Mouse (Mus musculus): ENCODE data around the gene Sp140. TPM values are rescaled to one million over a fixed set of nuclear protein-coding genes. Genes with fewer than 3 reads are reported as not detected.

The Sp140 gene
- polyA plus RNA-seq, 1 experiment from 2014 or later = 1.4 TPM

- ATAC-seq = no peak
- Histone ChIP-seq H3K4me3 (ENCODE audit: low read length) (no peak overlapping the region), H3K4me1 (ENCODE audit: control insufficient read depth, insufficient read depth, low read length) (no peaks in the 10 kb centered on the region), H3K4me2 (ENCODE audit: low read depth, low read length) (no peak overlapping the region), H3K27ac (ENCODE audit: low read length) (no peak overlapping the region), H3K27me3 (replicated peaks; ENCODE audit: control insufficient read depth, insufficient read depth, low read length) (no peaks in the 10 kb centered on the region), H3K9me3 (ENCODE audit: control insufficient read depth, low read length) (no peaks in the 10 kb centered on the region), H3K36me3 (ENCODE audit: control insufficient read depth, insufficient read depth, low read length) (no peaks in the 10 kb centered on the region), H3K9ac (ENCODE audit: low read depth, low read length) (no peak overlapping the region)
- 64% methylated on average over 5 of the region's 5 CpGs for WGBS
Observed at GRCm38 (mm10) chr1:85687346-85687745, 87.2 kb downstream of the Sp140 start.

GRCm38 (mm10) chr1:85690544-85690943 lies 90.4 kb downstream of the Sp140 start:
- no peak overlapping the region for H3K4me2 ChIP-seq (ENCODE audit: low read depth, low read length)
- no peak overlapping the region for H3K9ac ChIP-seq (ENCODE audit: low read depth, low read length)
- H3K4me1 ChIP-seq (ENCODE audit: control insufficient read depth, insufficient read depth, low read length) = no peaks in the 10 kb centered on the region
- no peak for ATAC-seq
- no peaks in the 10 kb centered on the region for H3K36me3 ChIP-seq (ENCODE audit: control insufficient read depth, insufficient read depth, low read length)
- H3K27me3 ChIP-seq (replicated peaks; ENCODE audit: control insufficient read depth, insufficient read depth, low read length) = no peaks in the 10 kb centered on the region
- WGBS = 90% methylated on average over 3 of the region's 3 CpGs
- no peak overlapping the region for H3K27ac ChIP-seq (ENCODE audit: low read length)
- no peaks in the 10 kb centered on the region for H3K9me3 ChIP-seq (ENCODE audit: control insufficient read depth, low read length)
- no peak overlapping the region for H3K4me3 ChIP-seq (ENCODE audit: low read length)

GRCm38 (mm10) chr1:85692281-85692680 lies 92.1 kb downstream of the Sp140 start:
- WGBS = 55% methylated on average over 1 of the region's 1 CpGs
- Histone ChIP-seq H3K27ac (ENCODE audit: low read length) (no peak overlapping the region), H3K9ac (ENCODE audit: low read depth, low read length) (no peak overlapping the region), H3K36me3 (ENCODE audit: control insufficient read depth, insufficient read depth, low read length) (no peaks in the 10 kb centered on the region), H3K9me3 (ENCODE audit: control insufficient read depth, low read length) (no peaks in the 10 kb centered on the region), H3K4me2 (ENCODE audit: low read depth, low read length) (no peak overlapping the region), H3K4me1 (ENCODE audit: control insufficient read depth, insufficient read depth, low read length) (no peaks in the 10 kb centered on the region), H3K4me3 (ENCODE audit: low read length) (no peak overlapping the region), H3K27me3 (replicated peaks; ENCODE audit: control insufficient read depth, insufficient read depth, low read length) (no peaks in the 10 kb centered on the region)
- ATAC-seq = no peak

- WGBS = 71% methylated on average over 3 of the region's 3 CpGs
- Histone ChIP-seq H3K36me3 (ENCODE audit: control insufficient read depth, insufficient read depth, low read length) (no peaks in the 10 kb centered on the region), H3K9me3 (ENCODE audit: control insufficient read depth, low read length) (no peaks in the 10 kb centered on the region), H3K4me3 (ENCODE audit: low read length) (no peak overlapping the region), H3K27ac (ENCODE audit: low read length) (no peak overlapping the region), H3K4me2 (ENCODE audit: low read depth, low read length) (no peak overlapping the region), H3K4me1 (ENCODE audit: control insufficient read depth, insufficient read depth, low read length) (no peaks in the 10 kb centered on the region), H3K9ac (ENCODE audit: low read depth, low read length) (no peak overlapping the region), H3K27me3 (replicated peaks; ENCODE audit: control insufficient read depth, insufficient read depth, low read length) (no peaks in the 10 kb centered on the region)
- no peak for ATAC-seq
Observed at GRCm38 (mm10) chr1:85693280-85693679, 93.1 kb downstream of the Sp140 start.

Other genes with a start within 250 kb of the Sp140 start
- gene G530012D18Rik, start 24.7 kb upstream of the Sp140 start, polyA plus RNA-seq (2015; fragmentation: Nextera tagmentation; extraction: Ambion mirVana) = not detected in 2 replicates
- gene Sp110, start 1.6 kb upstream of the Sp140 start, polyA plus RNA-seq (2015; fragmentation: Nextera tagmentation; extraction: Ambion mirVana) = 1.8 and 2.6 TPM in 2 replicates
- gene Sp100, start 49.6 kb downstream of the Sp140 start, polyA plus RNA-seq (2015; fragmentation: Nextera tagmentation; extraction: Ambion mirVana) = 3.0 and 3.7 TPM in 2 replicates
- 0.56 and 1.3 TPM in 2 replicates for gene A630001G21Rik, start 178.3 kb downstream of the Sp140 start, polyA plus RNA-seq (2015; fragmentation: Nextera tagmentation; extraction: Ambion mirVana)
- 14.4 and 22.9 TPM in 2 replicates for gene Cab39, start 193.1 kb downstream of the Sp140 start, polyA plus RNA-seq (2015; fragmentation: Nextera tagmentation; extraction: Ambion mirVana)